Mouse (Mus musculus) adrenal gland, postnatal 14 days (tissue): ENCODE measurements at regions not wholly inside any gene's neighbourhood (a gene's known extent, or its start where the extent isn't known, plus 50 kb on each side); places are given as distances from the start of the nearest gene placed in this dataset.
A peak's percentile ranks its signal among the peaks of the same experiment; 100 is the strongest.

Experiments
- DNase-seq: peaks from one replicate; pipeline ENCODE4 v3.0.0; 2021; ENCODE audit warnings: mixed read lengths

GRCm38 (mm10) chr12:70768745-70769144 is 56.6 kb upstream of the Frmd6 start:
- peak; percentile 17 for DNase-seq

GRCm38 (mm10) chr12:70769538-70770176 is 55.7 kb upstream of the Frmd6 start:
- no peak for DNase-seq

GRCm38 (mm10) chr12:70774006-70774405 is 51.3 kb upstream of the Frmd6 start:
- no peak for DNase-seq

DNA sequence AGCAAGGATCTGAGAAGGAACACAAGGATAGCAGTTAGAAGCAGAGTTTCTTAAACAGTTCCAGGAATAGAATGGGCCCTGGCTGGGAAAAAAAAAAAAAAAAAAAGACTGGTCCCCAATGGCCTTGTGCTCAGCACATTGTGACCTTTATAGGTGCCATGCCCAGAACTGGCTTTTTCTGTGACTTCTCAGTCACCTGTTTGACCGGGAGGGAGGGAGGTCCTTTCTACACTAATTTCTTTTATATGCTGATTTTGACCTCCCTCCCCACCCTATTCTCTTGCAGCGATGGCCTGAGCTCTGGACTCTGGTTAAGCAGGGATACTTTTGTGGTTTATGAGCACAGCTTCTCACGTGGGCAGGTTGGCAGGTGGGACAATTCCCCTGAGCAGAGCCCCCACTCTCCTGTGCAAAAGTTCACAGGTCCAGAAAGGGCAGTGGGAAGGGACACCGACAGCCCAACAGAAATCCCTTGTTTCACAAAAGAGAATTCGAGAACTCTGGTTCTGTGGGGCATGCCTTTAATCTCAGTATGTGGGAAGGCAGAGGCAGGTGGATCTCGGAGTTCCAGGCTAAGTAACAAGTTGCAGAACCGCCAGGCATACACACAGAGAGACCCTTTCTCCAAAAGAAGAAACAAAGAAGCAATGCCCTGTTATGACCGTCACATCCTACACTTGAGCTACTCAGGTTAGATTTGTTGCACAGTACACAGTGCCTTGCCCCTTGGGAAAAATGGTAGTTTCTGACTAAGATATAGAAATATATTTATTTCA is 50.3 kb upstream of the Frmd6 start:
- DNase-seq = no peak
